Mouse (Mus musculus) frontal cortex, adult 2 months (tissue): ENCODE data around the gene Heatr3. TPM values are rescaled to one million over a fixed set of nuclear protein-coding genes. Genes with fewer than 3 reads are reported as not detected.

ENCODE experiments used
- DNase-seq, 2 experiments: peaks; one replicate each; pipeline ENCODE4 v3.0.0; 2022; ENCODE audit warnings: low spot score in 1 of 2; ENCODE audit errors: extremely low spot score in 1 of 2
- polyA plus RNA-seq: library from polyadenylated mRNA; depleted of rRNA; stranded (reverse); fragments of >200 nt; gene quantifications from 2 replicates; pipeline ENCODE4 v1.2.3, GENCODE M21; 2012; rRNA removed

The Heatr3 gene
- 35.7 and 35.9 TPM in 2 replicates for polyA plus RNA-seq

DNA sequence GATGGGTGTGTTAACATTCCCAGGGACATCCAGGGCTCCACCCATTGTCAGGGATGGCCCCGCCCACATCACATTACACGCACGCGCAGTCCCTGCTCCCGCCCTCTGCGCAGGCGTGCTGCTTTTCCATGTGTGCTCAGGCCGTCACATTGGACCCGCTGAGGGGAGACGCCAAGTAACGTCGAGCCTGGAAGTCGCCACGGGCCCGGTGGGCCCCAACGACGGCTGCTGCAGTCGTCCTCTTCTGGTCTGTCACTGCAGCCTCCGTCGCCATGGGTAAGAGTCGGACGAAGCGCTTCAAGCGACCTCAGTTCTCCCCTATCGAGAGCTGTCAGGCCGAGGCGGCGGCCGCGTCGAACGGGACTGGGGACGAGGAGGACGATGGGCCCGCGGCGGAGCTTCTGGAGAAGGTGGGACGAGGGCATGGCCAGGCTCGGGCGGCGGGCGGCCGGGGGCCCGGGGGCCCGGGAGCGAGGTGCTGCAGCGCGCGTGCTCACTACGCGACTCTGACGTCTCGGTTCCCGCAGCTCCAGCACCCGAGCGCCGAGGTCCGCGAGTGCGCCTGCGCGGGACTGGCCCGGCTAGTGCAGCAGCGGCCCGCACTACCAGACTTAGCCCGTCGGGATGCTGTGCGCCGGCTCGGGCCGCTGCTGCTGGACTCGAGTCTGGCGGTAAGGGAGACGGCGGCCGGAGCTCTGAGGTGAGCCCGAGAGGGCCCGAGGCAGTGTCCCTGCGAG is at the start of gene Heatr3:
Gene Heatr3, plus strand, starts transcription at position 108 of the 737 bp plus-strand sequence.
- DNase-seq = peak; percentile 92 to 98

- no peak for DNase-seq
These were observed 49.6 kb upstream of the Heatr3 start for GRCm38 (mm10) chr8:88088006-88088405.

GRCm38 (mm10) chr8:88091661-88092060 is 46.0 kb upstream of the Heatr3 start:
- DNase-seq = no peak

GRCm38 (mm10) chr8:88093367-88093766 is 44.3 kb upstream of the Heatr3 start:
- no peak for DNase-seq

DNA sequence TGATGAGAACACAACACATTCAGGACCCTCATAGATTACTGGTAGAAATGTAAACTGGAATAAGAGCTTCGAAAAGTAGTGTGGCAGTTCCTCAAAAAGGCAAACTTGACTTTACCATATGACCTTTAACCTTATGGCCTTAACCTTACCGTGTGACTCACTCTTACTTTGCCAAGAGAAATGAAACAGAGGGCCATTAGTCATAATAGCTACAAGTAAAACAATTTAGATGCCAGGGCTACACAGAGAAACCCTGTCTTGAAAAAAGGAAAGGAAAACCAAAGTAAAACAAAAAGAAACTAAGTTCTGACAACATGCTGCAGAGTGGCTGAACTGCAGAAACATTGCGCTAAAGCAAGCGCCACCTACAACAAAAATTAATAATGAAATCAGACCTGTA is 38.8 kb upstream of the Heatr3 start:
- no peak for DNase-seq

DNA sequence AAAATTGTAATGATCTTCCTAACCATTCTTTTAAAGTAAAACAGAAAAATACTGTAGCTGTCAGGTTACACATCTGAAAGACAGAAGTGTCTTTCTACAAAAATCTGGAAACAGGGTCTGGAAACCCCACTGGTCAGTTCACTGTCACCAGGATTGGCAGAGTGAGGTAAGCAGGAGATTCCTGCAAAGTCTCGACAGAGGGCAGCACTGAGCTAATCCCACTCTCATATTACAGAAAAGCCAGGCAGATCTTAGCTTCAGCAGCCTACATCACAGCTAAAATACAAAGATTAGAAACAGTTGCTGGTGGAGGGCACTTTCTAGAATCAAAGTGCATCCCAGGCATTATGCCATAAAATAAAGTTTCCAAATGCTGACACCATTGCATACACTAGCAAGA is 38.1 kb upstream of the Heatr3 start:
- DNase-seq = peak in 1 of 2 experiments; percentile 56

DNA sequence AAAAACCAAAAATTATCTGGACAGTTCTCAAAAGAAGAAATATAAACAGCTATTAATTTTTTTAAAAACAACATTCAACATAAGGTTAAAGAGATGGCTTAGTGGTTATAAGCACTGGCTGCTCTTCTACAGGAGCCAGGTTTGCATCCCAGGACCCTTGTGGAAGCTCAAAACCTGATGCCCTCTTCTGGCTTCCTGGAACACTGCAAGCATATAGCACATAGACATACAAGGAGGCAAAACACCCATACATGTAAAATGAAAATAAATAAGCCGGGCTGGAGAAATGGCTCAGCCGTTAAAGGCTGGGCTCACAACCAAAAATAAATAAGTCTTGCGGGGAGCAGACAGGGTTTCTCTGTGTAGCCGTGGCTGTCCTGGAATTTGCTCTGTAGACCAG is 28.4 kb upstream of the Heatr3 start:
- DNase-seq = no peak

DNA sequence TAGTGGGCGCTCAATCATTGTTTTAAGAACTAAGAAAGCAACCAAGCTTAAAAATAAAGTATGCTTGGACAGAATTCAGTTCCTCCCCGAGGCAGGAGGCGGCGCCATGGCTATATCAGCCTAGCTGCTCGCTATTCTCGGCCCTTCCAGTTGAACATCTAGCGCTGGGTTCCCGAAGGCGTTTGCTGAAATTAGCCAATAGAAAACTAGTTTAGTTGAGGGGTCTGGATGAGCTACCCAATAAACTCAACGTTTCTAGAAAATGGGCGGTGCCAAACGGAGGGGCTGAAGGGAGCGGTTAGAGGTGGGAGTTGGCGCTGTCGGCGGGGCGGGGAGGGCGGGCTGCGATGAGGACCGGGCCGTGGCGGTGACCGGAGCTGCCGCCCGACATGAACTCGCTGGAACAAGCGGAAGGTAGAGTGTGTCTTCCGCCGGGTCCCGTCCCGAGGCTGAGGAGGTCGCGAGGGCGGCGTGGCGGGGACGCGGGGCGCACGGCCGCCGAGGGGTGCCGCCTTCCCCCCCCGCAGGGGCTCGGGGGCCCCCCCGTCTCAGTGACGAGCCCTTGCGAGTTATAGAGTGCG is 19.1 kb upstream of the Heatr3 start, which contains the start of gene Cnep1r1:
Gene Cnep1r1, plus strand, starts transcription at position 314 of the 581 bp plus-strand sequence.
- peak; percentile 93 to 99 for DNase-seq

DNA sequence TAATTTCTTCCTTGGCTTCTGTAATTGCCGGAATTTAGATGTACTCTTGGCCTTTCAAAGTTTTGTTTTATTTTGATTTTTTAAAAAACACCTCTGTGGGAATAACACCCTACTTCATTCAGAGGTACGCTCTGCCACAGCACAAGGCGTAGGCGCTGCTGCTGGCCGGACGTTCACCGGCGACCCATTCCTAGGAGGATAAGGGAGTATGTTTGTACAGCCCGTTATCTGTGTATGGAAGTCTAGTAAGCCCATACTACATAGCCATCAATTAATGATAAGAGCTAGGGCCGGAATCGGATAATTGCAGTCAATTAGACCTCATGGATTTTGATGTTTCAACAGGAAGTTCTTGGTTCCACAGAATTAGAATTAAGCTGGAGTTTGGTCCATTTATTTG is 18.6 kb upstream of the Heatr3 start:
- DNase-seq = no peak

DNA sequence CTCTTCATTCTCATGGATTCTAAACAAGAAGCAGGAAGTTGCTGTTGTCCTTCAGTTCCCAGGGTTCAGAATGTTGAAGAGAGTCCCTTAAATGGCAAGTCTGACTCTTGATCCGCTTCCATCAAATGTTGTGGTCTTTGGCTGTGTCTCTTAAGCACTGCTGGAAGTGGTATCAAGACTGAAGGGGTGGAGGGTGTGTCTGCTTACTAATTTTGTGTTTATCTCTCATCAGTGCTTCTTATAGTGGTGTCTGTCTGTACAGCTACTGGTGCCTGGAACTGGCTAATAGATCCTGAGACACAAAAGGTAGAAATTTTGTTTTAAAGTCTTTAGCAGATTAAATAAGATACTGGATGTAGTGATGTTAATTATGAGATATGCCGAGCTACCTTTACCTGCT is 12.8 kb upstream of the Heatr3 start:
- DNase-seq = no peak

DNA sequence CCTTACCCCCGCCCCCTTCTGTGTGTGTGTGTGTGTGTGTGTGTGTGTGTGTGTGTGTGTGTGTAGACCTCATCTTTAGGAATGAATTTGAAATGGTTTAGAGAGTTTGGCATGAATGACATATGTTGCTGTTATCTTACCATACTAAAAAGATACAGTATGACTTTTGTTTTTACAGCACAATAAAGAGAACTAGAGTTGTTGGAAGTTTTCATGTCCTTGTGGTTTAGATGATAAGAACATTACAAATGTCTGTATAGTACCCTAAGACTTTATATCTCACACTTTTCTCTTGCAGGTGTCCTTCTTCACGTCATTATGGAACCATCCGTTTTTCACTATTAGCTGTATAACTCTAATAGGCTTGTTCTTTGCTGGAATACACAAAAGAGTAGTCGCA is 8.3 kb upstream of the Heatr3 start:
- DNase-seq = no peak

DNA sequence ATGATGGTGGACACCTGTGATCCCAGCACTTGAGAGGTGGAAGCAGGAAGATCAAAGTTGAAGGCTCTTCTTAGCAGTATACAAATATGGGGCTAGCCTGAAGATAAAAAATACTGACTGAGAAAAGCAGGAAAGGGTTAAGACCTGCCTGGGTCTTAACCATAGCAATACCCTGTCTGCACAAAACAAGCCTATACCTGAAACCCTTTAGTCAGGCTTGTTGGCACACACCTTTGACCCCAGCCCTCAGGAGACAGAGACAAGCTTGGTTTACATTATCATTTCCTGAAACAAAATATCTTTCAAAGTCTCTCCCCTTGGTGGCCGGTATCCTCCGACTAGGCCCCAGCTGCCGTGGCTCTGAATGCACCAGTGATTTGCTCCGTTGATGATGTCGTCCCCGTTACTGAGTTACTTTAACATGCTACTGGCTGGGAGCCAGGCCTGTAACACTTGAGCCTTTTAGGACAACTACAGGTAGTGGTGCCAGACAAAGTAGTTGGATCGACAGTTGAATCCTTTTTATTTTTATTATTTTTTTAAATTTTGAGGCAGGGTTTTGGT is 6.8 kb upstream of the Heatr3 start:
- DNase-seq = no peak

- no peak for DNase-seq
These were observed 1.6 kb downstream of the Heatr3 start for GRCm38 (mm10) chr8:88139256-88139655.

- no peak for DNase-seq
These were observed 4.0 kb downstream of the Heatr3 start for GRCm38 (mm10) chr8:88141629-88142028.

DNA sequence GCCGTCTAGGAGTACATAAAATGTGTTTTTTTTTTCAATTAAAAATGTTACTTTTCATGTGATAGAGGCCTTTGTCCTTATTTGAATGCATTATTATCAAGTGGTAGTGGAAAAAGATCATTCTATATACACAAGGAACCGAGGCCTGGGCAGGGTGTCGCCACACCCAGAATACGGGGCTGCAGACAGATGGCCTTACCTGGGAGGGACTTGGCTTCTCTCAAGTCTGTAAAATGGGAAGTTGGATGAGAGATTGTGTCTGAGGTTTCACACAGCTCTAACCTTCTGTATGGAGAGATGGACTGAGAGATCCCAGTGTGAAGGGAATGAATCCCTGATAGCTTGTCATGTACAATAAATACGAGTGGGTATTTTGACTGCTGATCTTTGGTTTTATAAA is 6.4 kb downstream of the Heatr3 start:
- no peak for DNase-seq

- peak; percentile 29 to 61 for DNase-seq
These were observed 13.3 kb downstream of the Heatr3 start for GRCm38 (mm10) chr8:88150910-88151371.

DNA sequence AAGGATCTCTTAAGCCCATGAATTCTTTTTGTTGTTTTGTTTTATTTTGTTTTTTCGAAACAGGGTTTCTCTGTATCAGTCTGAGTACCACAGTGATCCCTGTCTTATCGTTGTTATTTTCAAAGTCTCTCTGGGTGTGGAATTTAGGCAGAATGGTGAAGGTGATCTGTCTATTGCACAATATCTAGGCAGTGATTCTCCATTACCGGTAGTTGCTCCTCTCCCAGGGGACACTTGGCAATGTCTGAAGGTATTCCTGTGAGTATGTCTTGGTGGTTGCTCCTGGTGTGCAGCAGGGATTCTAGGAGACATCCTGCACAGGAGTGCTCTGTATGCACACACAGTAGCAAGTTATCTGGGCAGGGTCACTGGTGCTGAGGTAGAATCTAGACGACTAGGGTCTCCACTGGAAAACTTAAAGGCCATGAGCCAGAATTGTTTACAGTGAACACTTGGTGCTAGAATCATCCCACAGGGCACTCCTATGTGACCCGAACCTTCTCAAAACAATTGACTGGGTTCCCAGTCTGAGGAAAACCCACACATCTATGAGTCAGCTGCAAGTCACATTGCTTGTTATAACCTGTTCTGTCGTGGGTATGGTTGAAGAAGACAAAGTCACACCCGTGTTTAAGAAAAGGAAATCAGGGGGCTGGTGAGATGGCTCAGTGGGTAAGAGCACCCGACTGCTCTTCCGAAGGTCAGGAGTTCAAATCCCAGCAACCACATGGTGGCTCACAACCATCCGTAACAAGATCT is 22.8 kb downstream of the Heatr3 start:
- peak; percentile 17 to 52 for DNase-seq

- peak; percentile 33 to 79 for DNase-seq
These were observed 23.8 kb downstream of the Heatr3 start for GRCm38 (mm10) chr8:88161439-88161838.

DNA sequence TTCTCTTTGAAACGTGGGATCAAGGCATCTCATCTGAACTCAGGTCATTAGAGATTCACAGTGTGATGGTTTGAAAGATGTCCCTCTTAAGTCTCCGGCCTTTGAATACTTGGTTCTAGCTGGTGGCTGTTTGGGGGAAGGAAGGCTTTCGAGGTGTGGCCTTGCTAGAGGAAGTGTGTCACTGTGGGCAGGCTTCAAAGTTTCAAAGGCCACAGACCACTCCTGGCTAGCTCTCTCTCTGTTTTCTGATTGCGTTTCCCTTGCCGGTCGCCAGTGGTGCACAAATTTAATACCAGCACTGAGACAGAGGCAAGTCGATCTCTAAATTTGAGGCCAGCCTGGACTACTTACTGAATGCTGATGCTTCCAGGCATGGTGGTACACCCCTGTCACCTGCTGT is 37.6 kb downstream of the Heatr3 start:
- DNase-seq = no peak

DNA sequence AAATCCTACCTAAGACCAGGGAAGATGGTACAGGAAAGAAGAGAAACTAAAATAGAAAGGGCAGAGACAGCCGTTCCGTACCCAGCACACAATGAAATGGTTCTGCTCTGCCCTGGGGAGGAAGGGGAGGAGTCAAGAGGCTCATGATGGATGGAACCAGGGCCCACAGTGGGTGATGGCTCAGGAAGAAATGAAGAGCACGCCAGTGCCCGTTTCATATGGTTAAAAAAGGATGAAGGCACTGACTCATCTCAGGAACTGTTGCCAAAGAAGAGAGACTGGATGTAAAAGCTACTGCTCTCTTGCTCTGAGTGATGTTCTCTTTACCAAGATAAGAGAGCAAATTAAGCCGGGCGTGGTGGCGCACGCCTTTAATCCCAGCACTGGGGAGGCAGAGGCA is 39.6 kb downstream of the Heatr3 start:
- peak in 1 of 2 experiments; percentile 55 for DNase-seq

GRCm38 (mm10) chr8:88183121-88183520 is 45.5 kb downstream of the Heatr3 start:
- DNase-seq = no peak
